Mouse (Mus musculus) testis, adult 2 months (tissue): ENCODE measurements around the gene Macrod1. TPM values are rescaled to one million over a fixed set of nuclear protein-coding genes. Genes with fewer than 3 reads are reported as not detected.

Experiments
- H3K27ac ChIP-seq: fragments of 200-500 bp; 2 replicates; pipeline ENCODE4 v1.5.1; 2012; ENCODE audit warnings: low read depth, low read length; ENCODE audit not compliant: control insufficient read depth, insufficient read depth
- H3K27me3 ChIP-seq: fragments of 200-500 bp; 2 replicates; pipeline ENCODE4 v1.6.1; 2012; ENCODE audit warnings: mild to moderate bottlenecking, low read length, moderate library complexity; ENCODE audit not compliant: control insufficient read depth, insufficient read depth
- H3K36me3 ChIP-seq: fragments of 200-500 bp; 2 replicates; pipeline ENCODE4 v1.6.1; 2012; ENCODE audit warnings: mild to moderate bottlenecking, low read length; ENCODE audit not compliant: control insufficient read depth, insufficient read depth
- H3K4me1 ChIP-seq: fragments of 200-500 bp; 2 replicates; pipeline ENCODE4 v1.6.1; 2012; ENCODE audit warnings: low read length; ENCODE audit not compliant: control insufficient read depth, insufficient read depth
- H3K4me3 ChIP-seq: fragments of 200-500 bp; 2 replicates; pipeline ENCODE4 v1.5.1; 2012; ENCODE audit warnings: low read depth, mild to moderate bottlenecking, low read length, moderate library complexity, mixed read lengths; ENCODE audit not compliant: control insufficient read depth
- CTCF ChIP-seq: fragments of 200-500 bp; IDR thresholded peaks from 2 replicates; pipeline ENCODE4 v1.5.1; 2012; ENCODE audit warnings: low read depth, mild to moderate bottlenecking, inconsistent platforms, low read length, moderate library complexity; ENCODE audit not compliant: control insufficient read depth, insufficient read depth, insufficient replicate concordance
- POLR2A ChIP-seq: fragments of 200-500 bp; IDR thresholded peaks from 2 replicates; pipeline ENCODE4 v1.6.1; 2012; ENCODE audit warnings: low read depth, mild to moderate bottlenecking, inconsistent platforms, low read length, moderate library complexity; ENCODE audit not compliant: control insufficient read depth
- polyA plus RNA-seq: library from polyadenylated mRNA; depleted of rRNA; stranded (reverse); fragments of >200 nt; gene quantifications from 2 replicates; pipeline ENCODE4 v1.2.3, GENCODE M21; 2012

Gene Macrod1
- polyA plus RNA-seq, 1 experiment: 39.2 TPM

- Histone ChIP-seq H3K27me3 (no peaks in the 10 kb centered on the region), H3K36me3 (peaks cover 9% of the 10 kb centered on the region), H3K4me1 (peaks cover 14% of the 10 kb centered on the region), H3K27ac (no peak overlapping the region), H3K4me3 (no peak overlapping the region)
- TF ChIP-seq CTCF (no peak), POLR2A (no peak)
These were observed 142.5 kb downstream of the Macrod1 start for GRCm38 (mm10) chr19:7199089-7199488.

GRCm38 (mm10) chr19:7200427-7200826, 143.8 kb downstream of the Macrod1 start:
- Histone ChIP-seq H3K4me1 (peaks cover 20% of the 10 kb centered on the region), H3K4me3 (no peak overlapping the region), H3K36me3 (peaks cover 9% of the 10 kb centered on the region), H3K27ac (no peak overlapping the region), H3K27me3 (no peaks in the 10 kb centered on the region)
- TF ChIP-seq POLR2A: no peak
- TF ChIP-seq CTCF: no peak

GRCm38 (mm10) chr19:7204898-7205297, 148.3 kb downstream of the Macrod1 start:
- peaks cover 7% of the 10 kb centered on the region for H3K4me1 ChIP-seq
- H3K27me3 ChIP-seq: no peaks in the 10 kb centered on the region
- TF ChIP-seq POLR2A (no peak), CTCF (no peak)
- peaks cover 6% of the 10 kb centered on the region for H3K36me3 ChIP-seq
- peak overlapping the region; percentile 92; the same call in 1 of the 2 replicates for H3K27ac ChIP-seq
- peak overlapping the region; percentile 93 for H3K4me3 ChIP-seq

- peak overlapping the region; percentile 93 for H3K4me3 ChIP-seq
- no peak for TF ChIP-seq POLR2A
- TF ChIP-seq CTCF: no peak
These were observed 148.7 kb downstream of the Macrod1 start for GRCm38 (mm10) chr19:7205326-7205725.

GRCm38 (mm10) chr19:7205753-7206736, 149.4 kb downstream of the Macrod1 start, which contains the start of gene Otub1:
Gene Otub1, minus strand, starts transcription at chr19:7206316.
- Histone ChIP-seq H3K4me3 (peak within 1 kb of the TSS; percentile 93), H3K27me3 (no peaks in the 10 kb centered on the region), H3K4me1 (peaks cover 7% of the 10 kb centered on the region), H3K27ac (peak within 1 kb of the TSS; percentile 92), H3K36me3 (peaks cover 5% of the 10 kb centered on the region)
- TF ChIP-seq CTCF (no peak), POLR2A (peak; percentile 83)

More at GRCm38 (mm10) chr19:7205326-7205725, 148.7 kb downstream of the Macrod1 start:
- peaks cover 7% of the 10 kb centered on the region for H3K4me1 ChIP-seq
- peaks cover 6% of the 10 kb centered on the region for H3K36me3 ChIP-seq
- no peaks in the 10 kb centered on the region for H3K27me3 ChIP-seq
- H3K27ac ChIP-seq: peak overlapping the region; percentile 92

GRCm38 (mm10) chr19:7209907-7210646, 153.5 kb downstream of the Macrod1 start:
- Histone ChIP-seq H3K27me3 (no peaks in the 10 kb centered on the region), H3K4me3 (no peak overlapping the region), H3K27ac (no peak overlapping the region), H3K36me3 (no peaks in the 10 kb centered on the region), H3K4me1 (peaks cover 6% of the 10 kb centered on the region; the same call in 1 of the 2 replicates)
- TF ChIP-seq CTCF (no peak), POLR2A (no peak)

- TF ChIP-seq CTCF (no peak), POLR2A (no peak)
- Histone ChIP-seq H3K27me3 (no peaks in the 10 kb centered on the region), H3K4me3 (no peak overlapping the region), H3K4me1 (peaks cover 7% of the 10 kb centered on the region), H3K27ac (no peak overlapping the region), H3K36me3 (no peaks in the 10 kb centered on the region)
These were observed 155.6 kb downstream of the Macrod1 start for GRCm38 (mm10) chr19:7212216-7212615.
